Mouse (Mus musculus): ENCODE results near the gene Skp2. TPM values are rescaled to one million over a fixed set of nuclear protein-coding genes. Genes with fewer than 3 reads are reported as not detected.

Gene Skp2
- polyA plus RNA-seq, 1 experiment = 0.91 TPM

- H3K27ac ChIP-seq (ENCODE audit: insufficient read depth, low read depth, low read length) = peak overlapping the region; percentile 48
- peaks cover 2% of the 10 kb centered on the region; the same call in 1 of the 2 replicates for H3K36me3 ChIP-seq (ENCODE audit: control insufficient read depth, insufficient read depth, low read length)
- no peaks in the 10 kb centered on the region for H3K4me1 ChIP-seq (ENCODE audit: control insufficient read depth, insufficient read depth, insufficient read length, low read length)
- no peaks in the 10 kb centered on the region for H3K27me3 ChIP-seq (ENCODE audit: control insufficient read depth, insufficient read depth, low read length)
- TF ChIP-seq CTCF (IDR thresholded peaks at IDR 0.05; ENCODE audit: extremely low read depth, insufficient read length, insufficient replicate concordance, low read depth, low read length) (no peak), POLR2A (IDR thresholded peaks at IDR 0.05; ENCODE audit: low read depth, low read length) (no peak)
- WGBS = under 1% methylated on average over 37 of the region's 37 CpGs
- peak overlapping the region; percentile 84 for H3K4me3 ChIP-seq (ENCODE audit: low read depth, low read length)
Measured at GRCm38 (mm10) chr15:9140684-9141171, 14.5 kb downstream of the Skp2 start.

- Histone ChIP-seq H3K4me3 (ENCODE audit: low read depth, low read length) (peak within 1 kb of the TSS; percentile 84), H3K27me3 (ENCODE audit: control insufficient read depth, insufficient read depth, low read length) (no peaks in the 10 kb centered on the region), H3K4me1 (ENCODE audit: control insufficient read depth, insufficient read depth, insufficient read length, low read length) (peaks cover 2% of the 10 kb centered on the region; the same call in 1 of the 2 replicates), H3K27ac (ENCODE audit: insufficient read depth, low read depth, low read length) (peak within 1 kb of the TSS; percentile 48), H3K36me3 (ENCODE audit: control insufficient read depth, insufficient read depth, low read length) (peaks cover 2% of the 10 kb centered on the region; the same call in 1 of the 2 replicates)
- WGBS = under 1% methylated on average over 34 of the region's 34 CpGs
- no peak for TF ChIP-seq CTCF (IDR thresholded peaks at IDR 0.05; ENCODE audit: extremely low read depth, insufficient read length, insufficient replicate concordance, low read depth, low read length)
- TF ChIP-seq POLR2A (IDR thresholded peaks at IDR 0.05; ENCODE audit: low read depth, low read length) = peak; percentile 43; the same call in 1 of the 2 replicates
Measured at GRCm38 (mm10) chr15:9140252-9140680, 15.0 kb downstream of the Skp2 start, which contains the start of gene Lmbrd2. Gene Lmbrd2, plus strand, starts transcription at chr15:9140550.

GRCm38 (mm10) chr15:9139447-9139846, 15.8 kb downstream of the Skp2 start:
- TF ChIP-seq CTCF (IDR thresholded peaks at IDR 0.05; ENCODE audit: extremely low read depth, insufficient read length, insufficient replicate concordance, low read depth, low read length) (no peak), POLR2A (IDR thresholded peaks at IDR 0.05; ENCODE audit: low read depth, low read length) (no peak)
- 23% methylated on average over 10 of the region's 10 CpGs for WGBS
- Histone ChIP-seq H3K27me3 (ENCODE audit: control insufficient read depth, insufficient read depth, low read length) (no peaks in the 10 kb centered on the region), H3K27ac (ENCODE audit: insufficient read depth, low read depth, low read length) (no peak overlapping the region), H3K4me3 (ENCODE audit: low read depth, low read length) (peak overlapping the region; percentile 56), H3K36me3 (ENCODE audit: control insufficient read depth, insufficient read depth, low read length) (no peaks in the 10 kb centered on the region), H3K4me1 (ENCODE audit: control insufficient read depth, insufficient read depth, insufficient read length, low read length) (peaks cover 6% of the 10 kb centered on the region; the same call in 1 of the 2 replicates)

GRCm38 (mm10) chr15:9134891-9135507, 20.2 kb downstream of the Skp2 start:
- peaks cover 1% of the 10 kb centered on the region for H3K36me3 ChIP-seq (ENCODE audit: control insufficient read depth, insufficient read depth, low read length)
- H3K27ac ChIP-seq (ENCODE audit: insufficient read depth, low read depth, low read length) = peak overlapping the region; percentile 92
- H3K27me3 ChIP-seq (ENCODE audit: control insufficient read depth, insufficient read depth, low read length) = no peaks in the 10 kb centered on the region
- TF ChIP-seq CTCF (IDR thresholded peaks at IDR 0.05; ENCODE audit: extremely low read depth, insufficient read length, insufficient replicate concordance, low read depth, low read length) (no peak), POLR2A (IDR thresholded peaks at IDR 0.05; ENCODE audit: low read depth, low read length) (no peak)
- WGBS = 26% methylated on average over 6 of the region's 6 CpGs
- H3K4me1 ChIP-seq (ENCODE audit: control insufficient read depth, insufficient read depth, insufficient read length, low read length) = peaks cover 19% of the 10 kb centered on the region; the same call in 1 of the 2 replicates
- H3K4me3 ChIP-seq (ENCODE audit: low read depth, low read length) = no peak overlapping the region

GRCm38 (mm10) chr15:9132693-9133443, 22.4 kb downstream of the Skp2 start:
- H3K27ac ChIP-seq (ENCODE audit: insufficient read depth, low read depth, low read length) = peak overlapping the region; percentile 93
- WGBS = 42% methylated on average over 13 of the region's 13 CpGs

GRCm38 (mm10) chr15:9131499-9131888, 23.7 kb downstream of the Skp2 start:
- Histone ChIP-seq H3K27me3 (ENCODE audit: control insufficient read depth, insufficient read depth, low read length) (no peaks in the 10 kb centered on the region), H3K27ac (ENCODE audit: insufficient read depth, low read depth, low read length) (peak overlapping the region; percentile 9; the same call in 1 of the 2 replicates), H3K4me1 (ENCODE audit: control insufficient read depth, insufficient read depth, insufficient read length, low read length) (peaks cover 19% of the 10 kb centered on the region; the same call in 1 of the 2 replicates), H3K4me3 (ENCODE audit: low read depth, low read length) (no peak overlapping the region), H3K36me3 (ENCODE audit: control insufficient read depth, insufficient read depth, low read length) (peaks cover 3% of the 10 kb centered on the region)
- 59% methylated on average over 4 of the region's 4 CpGs for WGBS
- TF ChIP-seq CTCF (IDR thresholded peaks at IDR 0.05; ENCODE audit: extremely low read depth, insufficient read length, insufficient replicate concordance, low read depth, low read length) (no peak), POLR2A (IDR thresholded peaks at IDR 0.05; ENCODE audit: low read depth, low read length) (no peak)

More at GRCm38 (mm10) chr15:9132693-9133443, 22.4 kb downstream of the Skp2 start:
- H3K4me3 ChIP-seq (ENCODE audit: low read depth, low read length) = peak overlapping the region; percentile 21; the same call in 1 of the 2 replicates
- TF ChIP-seq POLR2A (IDR thresholded peaks at IDR 0.05; ENCODE audit: low read depth, low read length) = no peak
- TF ChIP-seq CTCF (IDR thresholded peaks at IDR 0.05; ENCODE audit: extremely low read depth, insufficient read length, insufficient replicate concordance, low read depth, low read length) = no peak
- H3K36me3 ChIP-seq (ENCODE audit: control insufficient read depth, insufficient read depth, low read length) = peaks cover 3% of the 10 kb centered on the region
- H3K4me1 ChIP-seq (ENCODE audit: control insufficient read depth, insufficient read depth, insufficient read length, low read length) = peaks cover 19% of the 10 kb centered on the region; the same call in 1 of the 2 replicates
- no peaks in the 10 kb centered on the region for H3K27me3 ChIP-seq (ENCODE audit: control insufficient read depth, insufficient read depth, low read length)
